Mouse (Mus musculus): ENCODE data around the gene Fbxw7.

GRCm38 (mm10) chr3:84927901-84928300, 112.8 kb downstream of the Fbxw7 start:
- TF ChIP-seq CTCF (IDR thresholded peaks at IDR 0.05; ENCODE audit: low read depth, low read length) (no peak), TAL1 (conservative IDR thresholded peaks at IDR 0.05; ENCODE audit: low read depth, low read length) (no peak), GATA1 (IDR thresholded peaks at IDR 0.05; ENCODE audit: borderline replicate concordance, low read length) (no peak), GATA2 (IDR thresholded peaks at IDR 0.05; ENCODE audit: borderline replicate concordance, low read depth, low read length) (no peak), POLR2AphosphoS5 (IDR thresholded peaks at IDR 0.05; ENCODE audit: insufficient replicate concordance, low read depth, low read length) (no peak)

Measured in G1E (cell line).